Mouse (Mus musculus) kidney, postnatal 14 days (tissue): ENCODE data around the gene Svop.

Experiments
- DNase-seq: peaks from one replicate; pipeline ENCODE4 v3.0.0; 2022; ENCODE audit warnings: mixed read lengths

Gene Svop

GRCm38 (mm10) chr5:114091057-114091807, at the start of gene Svop:
Gene Svop, minus strand, starts transcription at chr5:114091570.
- peak; percentile 86 for DNase-seq

GRCm38 (mm10) chr5:114139175-114139574, 47.8 kb upstream of the Svop start:
- peak; percentile 93 for DNase-seq

GRCm38 (mm10) chr5:114138277-114139164, 47.2 kb upstream of the Svop start:
- DNase-seq: peak; percentile 57

GRCm38 (mm10) chr5:114137481-114138276, 46.3 kb upstream of the Svop start:
- no peak for DNase-seq

GRCm38 (mm10) chr5:114135516-114135915, 44.1 kb upstream of the Svop start:
- no peak for DNase-seq

GRCm38 (mm10) chr5:114134091-114134534, 42.7 kb upstream of the Svop start:
- peak; percentile 55 for DNase-seq

- DNase-seq: no peak
Observed at GRCm38 (mm10) chr5:114132841-114133240, 41.5 kb upstream of the Svop start.

GRCm38 (mm10) chr5:114131521-114131840, 40.1 kb upstream of the Svop start:
- peak; percentile 69 for DNase-seq

- DNase-seq: peak; percentile 95
Observed at GRCm38 (mm10) chr5:114130698-114131520, 39.5 kb upstream of the Svop start.

- peak; percentile 73 for DNase-seq
Observed at GRCm38 (mm10) chr5:114130211-114130605, 38.8 kb upstream of the Svop start, which contains the start of gene Ung. Gene Ung, plus strand, starts transcription at chr5:114130386.

GRCm38 (mm10) chr5:114129550-114130210, 38.3 kb upstream of the Svop start:
- no peak for DNase-seq

- DNase-seq: peak; percentile 85
Observed at GRCm38 (mm10) chr5:114127374-114128349, 36.3 kb upstream of the Svop start, which contains the start of gene Alkbh2. Gene Alkbh2, minus strand, starts transcription at chr5:114128218.

GRCm38 (mm10) chr5:114126499-114127244, 35.3 kb upstream of the Svop start:
- no peak for DNase-seq

- DNase-seq: no peak
Observed at GRCm38 (mm10) chr5:114126008-114126407, 34.6 kb upstream of the Svop start.

- DNase-seq: no peak
Observed at GRCm38 (mm10) chr5:114119806-114120205, 28.4 kb upstream of the Svop start.

- DNase-seq: no peak
Observed at GRCm38 (mm10) chr5:114116586-114116985, 25.2 kb upstream of the Svop start.

- no peak for DNase-seq
Observed at GRCm38 (mm10) chr5:114115030-114115429, 23.7 kb upstream of the Svop start.

- DNase-seq: no peak
Observed at GRCm38 (mm10) chr5:114113334-114113733, 22.0 kb upstream of the Svop start.

- DNase-seq: no peak
Observed at GRCm38 (mm10) chr5:114106391-114106935, 15.1 kb upstream of the Svop start.
